Mouse (Mus musculus) lung, embryonic 14.5 days (tissue): ENCODE results near the gene Klhl22. TPM values are rescaled to one million over a fixed set of nuclear protein-coding genes. Genes with fewer than 3 reads are reported as not detected.

Experiments
- ATAC-seq: fragments of 200-750 bp; cut with Nextera tagmentation; 2 replicates; pipeline ENCODE4 v1.8.0; 2017; ENCODE audit warnings: mild to moderate bottlenecking, moderate TSS enrichment, moderate library complexity; ENCODE audit not compliant: insufficient read depth
- DNase-seq: peaks from one replicate; pipeline ENCODE4 v3.0.0-alpha.2; 2015
- H3K27ac ChIP-seq: fragments of 300-500 bp; sonication (generic); 2 replicates; pipeline ENCODE4 v1.5.1; 2014; ENCODE audit warnings: low read depth, mild to moderate bottlenecking, moderate library complexity
- H3K27me3 ChIP-seq: fragments of 300-500 bp; sonication (generic); 2 replicates; pipeline ENCODE4 v1.6.1; 2014; ENCODE audit warnings: low read length, control low read depth; ENCODE audit not compliant: insufficient read depth
- H3K36me3 ChIP-seq: fragments of 300-500 bp; sonication (generic); 2 replicates; pipeline ENCODE4 v1.6.1; 2014; ENCODE audit warnings: control low read depth; ENCODE audit not compliant: insufficient read depth
- H3K4me1 ChIP-seq: fragments of 300-500 bp; sonication (generic); 2 replicates; pipeline ENCODE4 v1.6.1; 2014; ENCODE audit warnings: antibody characterized with exemption, control low read depth; ENCODE audit not compliant: insufficient read depth
- H3K4me2 ChIP-seq: fragments of 300-500 bp; sonication (generic); 2 replicates; pipeline ENCODE4 v1.6.1; 2014; ENCODE audit warnings: mild to moderate bottlenecking
- H3K4me3 ChIP-seq: fragments of 300-500 bp; sonication (generic); 2 replicates; pipeline ENCODE4 v1.5.1; 2014; ENCODE audit warnings: low read depth, low read length
- H3K9ac ChIP-seq: fragments of 300-500 bp; sonication (generic); 2 replicates; pipeline ENCODE4 v1.6.1; 2014
- H3K9me3 ChIP-seq: fragments of 300-500 bp; sonication (generic); 2 replicates; pipeline ENCODE4 v1.6.1; 2016; ENCODE audit warnings: low read depth, low read length, control low read depth
- CTCF ChIP-seq: IDR thresholded peaks from 2 replicates; pipeline ENCODE4 v1.5.1; 2016; ENCODE audit warnings: antibody characterized with exemption, low read depth
- WGBS: fragments of 180-500 bp; shearing (Covaris S2); extraction: QIAGEN DNeasy Blood & Tissue Kit; methylation state at CpG from one replicate; pipeline ENCODE4 v1.1.7; 2014; 5-methylcytosine and 5-hydroxymethylcytosine counted together
- polyA plus RNA-seq: library from polyadenylated mRNA; unstranded; fragments of >200 nt; fragmentation: Nextera tagmentation; extraction: Ambion mirVana; gene quantifications from 2 replicates; pipeline ENCODE4 v1.2.1, GENCODE M21; 2014

Klhl22 gene
- polyA plus RNA-seq, 1 experiment from 2014 or later = 70.7 TPM

DNA sequence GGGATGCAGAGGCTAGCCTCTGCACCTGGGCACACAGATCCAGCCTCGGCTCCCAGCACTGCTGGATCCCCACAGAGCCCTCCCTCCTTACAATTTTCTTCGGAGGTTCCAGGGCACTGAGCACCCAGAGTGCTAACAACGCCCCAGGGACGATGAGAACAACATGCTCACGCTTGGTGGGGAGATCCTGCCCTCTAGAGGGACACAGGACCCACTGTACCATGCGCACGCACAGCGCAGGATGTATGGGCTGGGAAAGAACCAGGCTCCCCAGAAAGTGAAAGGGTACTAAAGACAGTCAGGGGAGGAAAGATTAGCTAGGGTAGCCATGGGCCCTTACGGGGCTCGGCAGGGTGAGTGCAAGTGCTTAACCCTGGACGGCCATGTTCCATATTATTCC, 72.4 kb downstream of the Klhl22 start:
- peak; percentile 64 for DNase-seq
- H3K36me3 ChIP-seq = no peaks in the 10 kb centered on the region
- H3K27me3 ChIP-seq = peaks cover 55% of the 10 kb centered on the region
- no peaks in the 10 kb centered on the region for H3K9me3 ChIP-seq
- H3K4me2 ChIP-seq = no peak overlapping the region
- peak; percentile 68 for TF ChIP-seq CTCF
- H3K9ac ChIP-seq = no peak overlapping the region
- ATAC-seq = peak; percentile 16; the same call in 1 of the 2 replicates
- WGBS = 17% methylated on average over 11 of the region's 11 CpGs
- H3K4me3 ChIP-seq = no peak overlapping the region
- no peak overlapping the region for H3K27ac ChIP-seq
- H3K4me1 ChIP-seq = 0 out of 2 replicates have a peak, but pooled peaks cover 5% of the 10 kb centered on the region

DNA sequence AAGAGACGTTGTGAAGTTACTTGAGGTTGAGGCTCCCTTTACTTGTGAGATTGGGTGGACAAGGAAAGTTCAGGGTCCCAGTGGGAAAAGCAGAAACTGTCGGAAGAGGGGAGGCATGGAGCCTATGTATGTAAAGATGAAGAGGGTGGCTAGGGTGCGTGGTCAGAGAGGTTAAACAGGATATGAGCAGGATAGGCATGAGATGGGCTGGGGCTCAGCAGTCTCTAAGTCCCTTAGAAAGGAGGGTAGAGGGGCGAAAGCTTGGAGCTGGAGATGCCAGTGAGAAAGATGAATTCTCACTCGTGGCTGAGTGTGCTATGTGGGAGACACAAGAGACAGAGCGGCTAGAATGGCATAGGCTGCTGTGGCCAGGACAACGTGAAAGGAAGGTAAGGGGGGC, 73.4 kb downstream of the Klhl22 start, which contains the start of gene B830017H08Rik:
Gene B830017H08Rik (plus strand): TSS at position 301 of the 400 bp plus-strand sequence.
- TF ChIP-seq CTCF = no peak
- WGBS = 28% methylated on average over 7 of the region's 7 CpGs
- no peak for DNase-seq

DNA sequence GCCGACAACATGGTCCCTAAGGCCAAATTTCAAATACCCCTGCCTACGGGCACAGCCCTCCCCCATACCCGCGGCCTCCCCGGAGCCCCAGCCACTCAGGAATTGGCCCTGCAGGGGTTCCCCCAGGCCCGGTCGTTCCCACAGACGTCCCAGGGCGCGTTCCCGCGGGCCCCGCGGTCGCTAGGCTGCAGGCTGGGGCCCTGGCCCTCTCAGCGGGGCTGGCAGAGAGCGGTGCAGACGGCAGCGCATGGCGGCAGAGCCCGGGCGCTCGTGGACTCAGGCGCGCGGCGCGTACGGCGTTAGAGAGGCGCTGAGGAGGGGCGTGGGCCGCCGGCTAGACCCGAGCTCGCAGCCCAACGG, 73.9 kb downstream of the Klhl22 start:
- Histone ChIP-seq H3K4me1 (0 out of 2 replicates have a peak, but pooled peaks cover 5% of the 10 kb centered on the region), H3K9me3 (no peaks in the 10 kb centered on the region), H3K27me3 (peaks cover 63% of the 10 kb centered on the region), H3K4me2 (peak overlapping the region; percentile 96), H3K4me3 (peak overlapping the region; percentile 55), H3K9ac (peak overlapping the region; percentile 56), H3K36me3 (no peaks in the 10 kb centered on the region), H3K27ac (no peak overlapping the region)
- 1% methylated on average over 32 of the region's 37 CpGs for WGBS
- DNase-seq (peak; percentile 53), ATAC-seq (peak; percentile 39; the same call in 1 of the 2 replicates)
- TF ChIP-seq CTCF = no peak

More for the DNA sequence above, 73.4 kb downstream of the Klhl22 start, which contains the start of gene B830017H08Rik:
- peaks cover 63% of the 10 kb centered on the region for H3K27me3 ChIP-seq
- ATAC-seq = no peak
- H3K36me3 ChIP-seq = no peaks in the 10 kb centered on the region
- peak within 1 kb of the TSS; percentile 56 for H3K9ac ChIP-seq
- H3K9me3 ChIP-seq = no peaks in the 10 kb centered on the region
- H3K4me1 ChIP-seq = 0 out of 2 replicates have a peak, but pooled peaks cover 5% of the 10 kb centered on the region
- H3K27ac ChIP-seq = no peak within 1 kb of the TSS
- H3K4me2 ChIP-seq = peak within 1 kb of the TSS; percentile 96
- peak within 1 kb of the TSS; percentile 55 for H3K4me3 ChIP-seq

DNA sequence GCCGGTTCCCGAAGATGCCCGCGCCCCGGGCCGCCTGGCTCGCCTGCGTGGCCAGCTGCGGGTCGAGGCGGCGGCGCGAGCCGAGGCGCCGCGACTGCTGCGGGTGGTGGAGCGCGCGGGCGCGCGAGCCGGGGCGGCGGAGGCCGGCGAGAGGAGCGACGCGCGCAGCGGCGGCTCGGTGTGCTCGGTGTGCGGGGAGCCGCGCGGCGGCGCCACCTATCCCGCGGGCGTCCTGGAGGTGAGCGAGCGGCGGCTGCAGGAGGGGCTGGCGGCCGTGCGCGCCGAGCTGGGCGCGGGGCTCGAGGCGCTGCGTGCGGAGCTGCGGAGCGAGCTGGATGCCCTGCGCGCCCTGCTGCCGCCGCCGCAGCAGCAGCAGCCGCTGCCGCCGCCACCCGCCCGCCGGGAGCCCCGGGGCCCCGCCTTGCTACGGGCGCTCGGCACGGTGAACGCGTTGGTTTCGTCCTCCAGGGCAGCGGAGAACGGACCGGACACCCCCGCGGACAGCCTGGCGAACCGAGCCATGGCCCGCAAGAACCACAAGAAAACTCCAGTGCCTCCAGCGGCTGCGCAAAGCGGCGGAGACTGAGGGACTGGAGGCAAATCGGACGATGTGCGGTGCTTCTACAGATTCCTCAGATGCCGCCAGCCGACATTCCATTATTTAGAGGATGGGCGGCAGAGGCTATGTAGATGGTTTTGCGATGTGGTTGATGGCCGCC, 74.4 kb downstream of the Klhl22 start:
- peak; percentile 11; the same call in 1 of the 2 replicates for ATAC-seq
- 0 out of 2 replicates have a peak, but pooled peaks have one; percentile 7 for TF ChIP-seq CTCF
- Histone ChIP-seq H3K27ac (no peak overlapping the region), H3K9me3 (no peaks in the 10 kb centered on the region), H3K9ac (peak overlapping the region; percentile 56), H3K27me3 (peaks cover 63% of the 10 kb centered on the region), H3K4me1 (0 out of 2 replicates have a peak, but pooled peaks cover 5% of the 10 kb centered on the region), H3K4me3 (peak overlapping the region; percentile 55), H3K4me2 (peak overlapping the region; percentile 96), H3K36me3 (no peaks in the 10 kb centered on the region)
- WGBS = under 1% methylated on average over 79 of the region's 103 CpGs
- DNase-seq = peak; percentile 66

DNA sequence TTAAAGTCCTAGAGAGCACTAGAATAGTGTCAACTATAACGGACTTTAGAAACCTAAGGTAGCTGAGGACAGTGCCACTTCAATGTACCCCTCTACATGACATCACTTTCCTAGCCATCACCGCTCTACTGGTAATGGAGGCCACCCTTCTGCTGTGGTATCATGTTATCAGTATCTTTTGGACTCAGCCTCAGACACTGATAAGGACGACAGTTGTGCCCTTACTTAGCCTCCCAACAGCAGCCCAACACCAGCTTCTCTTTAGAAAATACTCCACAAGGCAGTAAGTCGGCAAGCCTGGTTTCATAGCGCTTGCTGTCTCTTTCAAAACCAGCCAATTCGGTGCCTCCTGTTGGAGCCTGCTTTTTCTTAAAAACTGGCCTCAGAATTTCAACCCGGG, 75.1 kb downstream of the Klhl22 start:
- WGBS = 45% methylated on average over 7 of the region's 7 CpGs

DNA sequence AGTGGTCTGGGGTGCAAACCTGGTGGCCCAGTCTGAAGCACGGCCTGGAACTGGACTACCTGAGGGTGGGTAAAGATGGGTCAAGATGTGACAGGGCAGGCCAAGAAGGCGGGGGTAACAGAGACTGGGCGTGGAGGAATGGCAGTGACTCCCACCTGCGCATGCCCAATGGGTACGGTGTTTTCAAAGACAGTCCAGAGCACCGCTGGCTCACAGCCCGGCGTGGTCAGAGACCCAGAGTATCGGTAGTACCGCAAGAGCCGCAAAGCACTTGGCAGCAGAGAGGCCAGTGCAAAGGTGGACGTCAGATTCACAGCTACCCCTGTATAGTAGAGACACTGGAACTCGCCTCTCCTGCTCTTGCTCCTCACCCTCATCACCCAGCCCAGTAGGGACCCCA, 76.1 kb downstream of the Klhl22 start:
- Histone ChIP-seq H3K4me3 (no peak overlapping the region), H3K9me3 (no peaks in the 10 kb centered on the region), H3K4me1 (0 out of 2 replicates have a peak, but pooled peaks cover 5% of the 10 kb centered on the region), H3K4me2 (no peak overlapping the region), H3K27me3 (peaks cover 62% of the 10 kb centered on the region), H3K27ac (no peak overlapping the region), H3K9ac (no peak overlapping the region), H3K36me3 (peaks cover 3% of the 10 kb centered on the region; the same call in 1 of the 2 replicates)
- 65% methylated on average over 13 of the region's 13 CpGs for WGBS
- no peak for TF ChIP-seq CTCF
- ATAC-seq = no peak
- no peak for DNase-seq

More for the DNA sequence above, 75.1 kb downstream of the Klhl22 start:
- Histone ChIP-seq H3K9me3 (no peaks in the 10 kb centered on the region), H3K27ac (no peak overlapping the region), H3K27me3 (peaks cover 63% of the 10 kb centered on the region), H3K36me3 (no peaks in the 10 kb centered on the region), H3K4me3 (peak overlapping the region; percentile 55), H3K4me2 (peak overlapping the region; percentile 96), H3K9ac (no peak overlapping the region), H3K4me1 (0 out of 2 replicates have a peak, but pooled peaks cover 5% of the 10 kb centered on the region)
- DNase-seq (no peak), ATAC-seq (no peak)
- no peak for TF ChIP-seq CTCF

DNA sequence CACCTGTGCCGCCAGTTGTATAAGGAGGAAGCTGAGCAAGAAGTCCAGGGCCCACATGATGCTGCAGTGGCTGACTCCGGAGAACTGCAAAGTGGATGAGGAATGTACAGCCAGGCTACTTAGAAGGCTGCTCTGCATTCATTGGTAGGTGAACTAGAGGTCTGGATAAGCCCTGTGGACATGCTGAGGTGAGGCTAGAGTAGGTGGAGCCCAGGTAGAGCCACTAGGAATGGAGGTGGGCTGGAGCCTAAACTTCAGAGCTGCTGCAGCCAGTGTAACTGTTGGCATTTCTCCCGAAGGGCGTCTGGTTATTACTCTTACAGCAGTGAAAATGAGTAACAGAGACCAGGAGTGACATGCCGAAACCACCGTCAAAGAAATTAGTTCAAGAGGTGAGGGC, 78.6 kb downstream of the Klhl22 start, which contains the start of gene Car15:
Gene Car15 (minus strand): TSS at position 314 of the 400 bp plus-strand sequence.
- Histone ChIP-seq H3K9ac (no peak within 1 kb of the TSS), H3K27me3 (peaks cover 37% of the 10 kb centered on the region), H3K4me3 (no peak within 1 kb of the TSS), H3K9me3 (no peaks in the 10 kb centered on the region), H3K27ac (no peak within 1 kb of the TSS), H3K4me2 (no peak within 1 kb of the TSS), H3K4me1 (0 out of 2 replicates have a peak, but pooled peaks cover 4% of the 10 kb centered on the region), H3K36me3 (peaks cover 28% of the 10 kb centered on the region)
- no peak for TF ChIP-seq CTCF
- DNase-seq (no peak), ATAC-seq (no peak)
- WGBS = 83% methylated on average over 6 of the region's 6 CpGs
